Mouse (Mus musculus): ENCODE measurements at regions not wholly inside any gene's neighbourhood (a gene's known extent, or its start where the extent isn't known, plus 50 kb on each side); places are given as distances from the start of the nearest gene placed in this dataset.
A peak's percentile ranks its signal among the peaks of the same experiment; 100 is the strongest.

GRCm38 (mm10) chr8:101366722-101367121, 1418.7 kb downstream of the Cdh11 start:
- no peak for DNase-seq (ENCODE audit: low spot score in 2 of 2)

GRCm38 (mm10) chr8:101350848-101351247, 1434.6 kb downstream of the Cdh11 start:
- no peak for DNase-seq (ENCODE audit: low spot score in 2 of 2)

- DNase-seq (ENCODE audit: low spot score in 2 of 2): no peak
These were observed 1435.7 kb downstream of the Cdh11 start for GRCm38 (mm10) chr8:101349736-101350135.

GRCm38 (mm10) chr8:101329290-101329689, 1456.2 kb downstream of the Cdh11 start:
- DNase-seq (ENCODE audit: low spot score in 2 of 2): no peak

- DNase-seq (ENCODE audit: low spot score in 2 of 2): no peak
These were observed 1456.7 kb downstream of the Cdh11 start for GRCm38 (mm10) chr8:101328780-101329179.

GRCm38 (mm10) chr8:101298571-101298970, 1486.9 kb downstream of the Cdh11 start:
- no peak for DNase-seq (ENCODE audit: low spot score in 2 of 2)

GRCm38 (mm10) chr8:101290031-101290430, 1495.4 kb downstream of the Cdh11 start:
- no peak for DNase-seq (ENCODE audit: low spot score in 2 of 2)

- DNase-seq (ENCODE audit: low spot score in 2 of 2): no peak
These were observed 1542.8 kb downstream of the Cdh11 start for GRCm38 (mm10) chr8:101242632-101243031.

GRCm38 (mm10) chr8:101241854-101242253, 1543.6 kb downstream of the Cdh11 start:
- peak in 1 of 2 experiments; percentile 17 for DNase-seq (ENCODE audit: low spot score in 2 of 2)

- DNase-seq (ENCODE audit: low spot score in 2 of 2): no peak
These were observed 1587.5 kb downstream of the Cdh11 start for GRCm38 (mm10) chr8:101197986-101198385.

GRCm38 (mm10) chr8:101196740-101197139, 1588.7 kb downstream of the Cdh11 start:
- no peak for DNase-seq (ENCODE audit: low spot score in 2 of 2)

- no peak for DNase-seq (ENCODE audit: low spot score in 2 of 2)
These were observed 1596.9 kb downstream of the Cdh11 start for GRCm38 (mm10) chr8:101188566-101188965.

- DNase-seq (ENCODE audit: low spot score in 2 of 2): no peak
These were observed 1630.5 kb downstream of the Cdh11 start for GRCm38 (mm10) chr8:101154923-101155322.
